Mouse (Mus musculus): ENCODE data around the gene N6amt1.

N6amt1 gene

DNA sequence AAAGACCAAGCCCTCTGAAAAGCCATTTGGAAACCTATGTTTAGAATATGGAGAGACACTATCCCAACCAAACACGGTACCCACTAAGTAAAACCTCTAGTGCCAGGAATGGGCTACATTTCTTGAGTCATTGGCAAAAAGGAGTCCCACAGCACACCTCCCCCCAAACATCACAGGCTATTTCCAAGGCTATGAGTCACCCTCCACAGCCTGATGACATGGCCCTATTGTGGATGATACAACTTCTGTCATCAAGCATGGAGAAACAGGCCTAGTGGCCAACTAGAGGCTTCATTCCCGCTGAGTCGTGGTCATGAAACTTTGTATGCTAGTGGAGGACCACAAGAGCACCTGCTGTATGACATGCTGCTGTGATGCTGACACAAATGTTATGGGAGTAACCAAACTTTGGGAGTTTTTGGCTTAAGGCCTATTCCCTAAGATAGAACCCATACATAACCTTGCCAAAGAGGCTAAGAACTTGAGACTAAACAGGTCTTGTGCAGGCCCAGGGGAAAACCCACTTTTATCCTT, 33.5 kb downstream of the N6amt1 start:
- DNase-seq (ENCODE audit: low spot score): no peak

GRCm38 (mm10) chr16:87393813-87394548, 40.0 kb downstream of the N6amt1 start:
- peak; percentile 31 for DNase-seq (ENCODE audit: low spot score)

- DNase-seq (ENCODE audit: low spot score): peak; percentile 16
These were observed 51.0 kb downstream of the N6amt1 start for GRCm38 (mm10) chr16:87405001-87405400.
